Mouse (Mus musculus): Measurements from ENCODE around the gene Tbkbp1. TPM values are rescaled to one million over a fixed set of nuclear protein-coding genes. Genes with fewer than 3 reads are reported as not detected.
A peak's percentile ranks its signal among the peaks of the same experiment; 100 is the strongest.

The Tbkbp1 gene
- polyA plus RNA-seq, 1 experiment: 16.6 TPM

- no peak overlapping the region for H3K27ac ChIP-seq (ENCODE audit: control insufficient read depth, insufficient read depth, low read depth, low read length, poor library complexity)
- H3K4me3 ChIP-seq (replicated peaks; ENCODE audit: control insufficient read depth, low read depth, low read length): no peak overlapping the region
- H3K4me1 ChIP-seq (ENCODE audit: control insufficient read depth, insufficient read depth, low read length): no peaks in the 10 kb centered on the region; the same call in 1 of the 2 replicates
- 89% methylated on average over 10 of the region's 10 CpGs for WGBS
- TF ChIP-seq POLR2A (IDR thresholded peaks at IDR 0.05; ENCODE audit: borderline replicate concordance, control insufficient read depth, low read depth, low read length): no peak
- no peak for TF ChIP-seq CTCF (IDR thresholded peaks at IDR 0.05; ENCODE audit: control insufficient read depth, insufficient read depth, low read length)
Measured at GRCm38 (mm10) chr11:97120221-97120620, 31.1 kb downstream of the Tbkbp1 start.

GRCm38 (mm10) chr11:97115797-97116196 lies 35.5 kb downstream of the Tbkbp1 start:
- no peak overlapping the region for H3K27ac ChIP-seq (ENCODE audit: control insufficient read depth, insufficient read depth, low read depth, low read length, poor library complexity)
- WGBS: 3% methylated on average over 11 of the region's 11 CpGs
- H3K4me3 ChIP-seq (replicated peaks; ENCODE audit: control insufficient read depth, low read depth, low read length): peak overlapping the region; percentile 9
- TF ChIP-seq POLR2A (IDR thresholded peaks at IDR 0.05; ENCODE audit: borderline replicate concordance, control insufficient read depth, low read depth, low read length) (no peak), CTCF (IDR thresholded peaks at IDR 0.05; ENCODE audit: control insufficient read depth, insufficient read depth, low read length) (no peak)
- no peaks in the 10 kb centered on the region for H3K4me1 ChIP-seq (ENCODE audit: control insufficient read depth, insufficient read depth, low read length)

- H3K4me1 ChIP-seq (ENCODE audit: control insufficient read depth, insufficient read depth, low read length): no peaks in the 10 kb centered on the region
- H3K4me3 ChIP-seq (replicated peaks; ENCODE audit: control insufficient read depth, low read depth, low read length): peak within 1 kb of the TSS; percentile 52
- under 1% methylated on average over 87 of the region's 87 CpGs for WGBS
- peak within 1 kb of the TSS; percentile 38; the same call in 1 of the 2 replicates for H3K27ac ChIP-seq (ENCODE audit: control insufficient read depth, insufficient read depth, low read depth, low read length, poor library complexity)
- TF ChIP-seq CTCF (IDR thresholded peaks at IDR 0.05; ENCODE audit: control insufficient read depth, insufficient read depth, low read length): no peak
- no peak for TF ChIP-seq POLR2A (IDR thresholded peaks at IDR 0.05; ENCODE audit: borderline replicate concordance, control insufficient read depth, low read depth, low read length)
Measured at GRCm38 (mm10) chr11:97114671-97115601, 36.4 kb downstream of the Tbkbp1 start, which contains the start of gene Tbx21. Tbx21 (minus strand) TSS chr11:97115331.

- Histone ChIP-seq H3K4me1 (ENCODE audit: control insufficient read depth, insufficient read depth, low read length) (no peaks in the 10 kb centered on the region), H3K4me3 (replicated peaks; ENCODE audit: control insufficient read depth, low read depth, low read length) (peak overlapping the region; percentile 18), H3K27ac (ENCODE audit: control insufficient read depth, insufficient read depth, low read depth, low read length, poor library complexity) (no peak overlapping the region)
- TF ChIP-seq POLR2A (IDR thresholded peaks at IDR 0.05; ENCODE audit: borderline replicate concordance, control insufficient read depth, low read depth, low read length) (no peak), CTCF (IDR thresholded peaks at IDR 0.05; ENCODE audit: control insufficient read depth, insufficient read depth, low read length) (no peak)
- 80% methylated on average over 9 of the region's 9 CpGs for WGBS
Measured at GRCm38 (mm10) chr11:97112519-97113125, 38.7 kb downstream of the Tbkbp1 start.

GRCm38 (mm10) chr11:97108976-97109375 lies 42.3 kb downstream of the Tbkbp1 start:
- TF ChIP-seq CTCF (IDR thresholded peaks at IDR 0.05; ENCODE audit: control insufficient read depth, insufficient read depth, low read length) (no peak), POLR2A (IDR thresholded peaks at IDR 0.05; ENCODE audit: borderline replicate concordance, control insufficient read depth, low read depth, low read length) (no peak)
- Histone ChIP-seq H3K4me1 (ENCODE audit: control insufficient read depth, insufficient read depth, low read length) (no peaks in the 10 kb centered on the region; the same call in 1 of the 2 replicates), H3K4me3 (replicated peaks; ENCODE audit: control insufficient read depth, low read depth, low read length) (no peak overlapping the region), H3K27ac (ENCODE audit: control insufficient read depth, insufficient read depth, low read depth, low read length, poor library complexity) (no peak overlapping the region)
- WGBS: 88% methylated on average over 16 of the region's 16 CpGs

GRCm38 (mm10) chr11:97104091-97104483 lies 47.2 kb downstream of the Tbkbp1 start:
- 86% methylated on average over 9 of the region's 9 CpGs for WGBS
- no peak for TF ChIP-seq CTCF (IDR thresholded peaks at IDR 0.05; ENCODE audit: control insufficient read depth, insufficient read depth, low read length)
- no peak for TF ChIP-seq POLR2A (IDR thresholded peaks at IDR 0.05; ENCODE audit: borderline replicate concordance, control insufficient read depth, low read depth, low read length)
- no peak overlapping the region for H3K4me3 ChIP-seq (replicated peaks; ENCODE audit: control insufficient read depth, low read depth, low read length)
- H3K27ac ChIP-seq (ENCODE audit: control insufficient read depth, insufficient read depth, low read depth, low read length, poor library complexity): no peak overlapping the region
- H3K4me1 ChIP-seq (ENCODE audit: control insufficient read depth, insufficient read depth, low read length): peaks cover 1% of the 10 kb centered on the region; the same call in 1 of the 2 replicates

- H3K4me1 ChIP-seq (ENCODE audit: control insufficient read depth, insufficient read depth, low read length): peaks cover 1% of the 10 kb centered on the region; the same call in 1 of the 2 replicates
- no peak overlapping the region for H3K4me3 ChIP-seq (replicated peaks; ENCODE audit: control insufficient read depth, low read depth, low read length)
- H3K27ac ChIP-seq (ENCODE audit: control insufficient read depth, insufficient read depth, low read depth, low read length, poor library complexity): no peak overlapping the region
- no peak for TF ChIP-seq POLR2A (IDR thresholded peaks at IDR 0.05; ENCODE audit: borderline replicate concordance, control insufficient read depth, low read depth, low read length)
- no peak for TF ChIP-seq CTCF (IDR thresholded peaks at IDR 0.05; ENCODE audit: control insufficient read depth, insufficient read depth, low read length)
- 29% methylated on average over 10 of the region's 10 CpGs for WGBS
Measured at GRCm38 (mm10) chr11:97103163-97104090, 47.9 kb downstream of the Tbkbp1 start.
